Mouse (Mus musculus) lung, embryonic 15.5 days (tissue): Measurements from ENCODE around the gene Otud7b. TPM values are rescaled to one million over a fixed set of nuclear protein-coding genes. Genes with fewer than 3 reads are reported as not detected.

Experiments
- ATAC-seq: fragments of 200-750 bp; cut with Nextera tagmentation; 2 replicates; pipeline ENCODE4 v1.8.0; 2017; ENCODE audit warnings: moderate number of reproducible peaks, borderline replicate concordance; ENCODE audit not compliant: low FRiP score, low TSS enrichment; ENCODE audit errors: extremely low read depth
- H3K27ac ChIP-seq: fragments of 300-500 bp; sonication (generic); 2 replicates; pipeline ENCODE4 v1.5.1; 2015; ENCODE audit warnings: moderate library complexity, mild to moderate bottlenecking, inconsistent platforms
- H3K27me3 ChIP-seq: fragments of 300-500 bp; sonication (generic); 2 replicates; pipeline ENCODE4 v1.6.1; 2015; ENCODE audit warnings: inconsistent platforms
- H3K36me3 ChIP-seq: fragments of 300-500 bp; sonication (generic); 2 replicates; pipeline ENCODE4 v1.6.1; 2015; ENCODE audit warnings: inconsistent platforms
- H3K4me1 ChIP-seq: fragments of 300-500 bp; sonication (generic); 2 replicates; pipeline ENCODE4 v1.6.1; 2015; ENCODE audit warnings: inconsistent platforms
- H3K4me2 ChIP-seq: fragments of 300-500 bp; sonication (generic); 2 replicates; pipeline ENCODE4 v1.6.1; 2015; ENCODE audit warnings: inconsistent platforms, mild to moderate bottlenecking, moderate library complexity
- H3K4me3 ChIP-seq: fragments of 300-500 bp; sonication (generic); 2 replicates; pipeline ENCODE4 v1.5.1; 2015; ENCODE audit warnings: mild to moderate bottlenecking, inconsistent platforms
- H3K9ac ChIP-seq: fragments of 300-500 bp; sonication (generic); 2 replicates; pipeline ENCODE4 v1.6.1; 2015; ENCODE audit warnings: inconsistent platforms
- H3K9me3 ChIP-seq: fragments of 300-500 bp; sonication (generic); 2 replicates; pipeline ENCODE4 v1.6.1; 2016; ENCODE audit warnings: inconsistent platforms
- WGBS: fragments of 180-500 bp; shearing (Covaris S2); methylation state at CpG from one replicate; pipeline ENCODE4 v1.1.7; 2015; 5-methylcytosine and 5-hydroxymethylcytosine counted together
- polyA plus RNA-seq: library from polyadenylated mRNA; unstranded; fragments of >200 nt; fragmentation: Nextera tagmentation; extraction: Ambion mirVana; gene quantifications from 2 replicates; pipeline ENCODE4 v1.2.1, GENCODE M21; 2015

Gene Otud7b
- polyA plus RNA-seq, 1 experiment from 2014 or later, result 22.0 TPM

GRCm38 (mm10) chr3:96106151-96106550 lies 1.8 kb downstream of the Otud7b start:
- H3K4me1 ChIP-seq, result peaks cover 35% of the 10 kb centered on the region
- peak overlapping the region; percentile 81 for H3K4me2 ChIP-seq
- H3K9ac ChIP-seq, result no peak overlapping the region
- H3K9me3 ChIP-seq, result no peaks in the 10 kb centered on the region
- H3K27ac ChIP-seq, result no peak overlapping the region
- no peaks in the 10 kb centered on the region for H3K27me3 ChIP-seq
- H3K36me3 ChIP-seq, result no peaks in the 10 kb centered on the region
- WGBS, result 83% methylated on average over 4 of the region's 4 CpGs
- ATAC-seq, result no peak
- peak overlapping the region; percentile 95; the same call in 1 of the 2 replicates for H3K4me3 ChIP-seq

- Histone ChIP-seq H3K4me2 (no peak overlapping the region), H3K4me1 (peaks cover 25% of the 10 kb centered on the region), H3K4me3 (no peak overlapping the region), H3K27me3 (no peaks in the 10 kb centered on the region), H3K27ac (no peak overlapping the region), H3K36me3 (no peaks in the 10 kb centered on the region), H3K9me3 (no peaks in the 10 kb centered on the region), H3K9ac (no peak overlapping the region)
- no peak for ATAC-seq
- 87% methylated on average over 3 of the region's 3 CpGs for WGBS
Measured at GRCm38 (mm10) chr3:96108315-96108714, 4.0 kb downstream of the Otud7b start.

- 0 out of 2 replicates have a peak, but pooled peaks cover 5% of the 10 kb centered on the region for H3K4me1 ChIP-seq
- H3K27ac ChIP-seq, result no peak overlapping the region
- H3K4me2 ChIP-seq, result no peak overlapping the region
- ATAC-seq, result no peak
- H3K36me3 ChIP-seq, result no peaks in the 10 kb centered on the region
- H3K9me3 ChIP-seq, result no peaks in the 10 kb centered on the region
- H3K4me3 ChIP-seq, result no peak overlapping the region
- no peaks in the 10 kb centered on the region for H3K27me3 ChIP-seq
- no peak overlapping the region for H3K9ac ChIP-seq
- WGBS, result 52% methylated on average over 3 of the region's 3 CpGs
Measured at GRCm38 (mm10) chr3:96113251-96113650, 8.9 kb downstream of the Otud7b start.

- H3K4me2 ChIP-seq, result no peak overlapping the region
- WGBS, result 74% methylated on average over 2 of the region's 2 CpGs
- H3K36me3 ChIP-seq, result no peaks in the 10 kb centered on the region
- no peaks in the 10 kb centered on the region for H3K9me3 ChIP-seq
- no peak overlapping the region for H3K27ac ChIP-seq
- no peak overlapping the region for H3K4me3 ChIP-seq
- H3K9ac ChIP-seq, result no peak overlapping the region
- no peaks in the 10 kb centered on the region for H3K27me3 ChIP-seq
- ATAC-seq, result no peak
- 0 out of 2 replicates have a peak, but pooled peaks cover 5% of the 10 kb centered on the region for H3K4me1 ChIP-seq
Measured at GRCm38 (mm10) chr3:96118142-96118541, 13.8 kb downstream of the Otud7b start.

GRCm38 (mm10) chr3:96118702-96119101 lies 14.4 kb downstream of the Otud7b start:
- H3K9me3 ChIP-seq, result no peaks in the 10 kb centered on the region
- H3K4me1 ChIP-seq, result no peaks in the 10 kb centered on the region
- H3K9ac ChIP-seq, result no peak overlapping the region
- H3K4me3 ChIP-seq, result no peak overlapping the region
- no peak overlapping the region for H3K27ac ChIP-seq
- ATAC-seq, result no peak
- no peaks in the 10 kb centered on the region for H3K36me3 ChIP-seq
- no peak overlapping the region for H3K4me2 ChIP-seq
- no peaks in the 10 kb centered on the region for H3K27me3 ChIP-seq
- WGBS, result 88% methylated on average over 2 of the region's 2 CpGs

GRCm38 (mm10) chr3:96124235-96124634 lies 19.9 kb downstream of the Otud7b start:
- ATAC-seq, result no peak
- no peak overlapping the region for H3K4me3 ChIP-seq
- no peaks in the 10 kb centered on the region for H3K27me3 ChIP-seq
- H3K4me2 ChIP-seq, result no peak overlapping the region
- no peak overlapping the region for H3K27ac ChIP-seq
- H3K9ac ChIP-seq, result no peak overlapping the region
- 0 out of 2 replicates have a peak, but pooled peaks cover 4% of the 10 kb centered on the region for H3K4me1 ChIP-seq
- H3K9me3 ChIP-seq, result no peaks in the 10 kb centered on the region
- no peaks in the 10 kb centered on the region for H3K36me3 ChIP-seq
- WGBS, result 86% methylated on average over 5 of the region's 5 CpGs

GRCm38 (mm10) chr3:96128128-96128527 lies 23.8 kb downstream of the Otud7b start:
- H3K4me3 ChIP-seq, result no peak overlapping the region
- no peak; the same call in 1 of the 2 replicates for ATAC-seq
- H3K4me2 ChIP-seq, result no peak overlapping the region
- no peaks in the 10 kb centered on the region for H3K9me3 ChIP-seq
- 0 out of 2 replicates have a peak, but pooled peaks cover 6% of the 10 kb centered on the region for H3K4me1 ChIP-seq
- H3K27me3 ChIP-seq, result no peaks in the 10 kb centered on the region
- H3K27ac ChIP-seq, result no peak overlapping the region
- H3K9ac ChIP-seq, result no peak overlapping the region
- H3K36me3 ChIP-seq, result no peaks in the 10 kb centered on the region

GRCm38 (mm10) chr3:96132478-96132877 lies 28.2 kb downstream of the Otud7b start:
- H3K4me3 ChIP-seq, result no peak overlapping the region
- H3K27ac ChIP-seq, result no peak overlapping the region
- 0 out of 2 replicates have a peak, but pooled peaks cover 13% of the 10 kb centered on the region for H3K4me1 ChIP-seq
- no peaks in the 10 kb centered on the region for H3K27me3 ChIP-seq
- H3K9ac ChIP-seq, result no peak overlapping the region
- H3K36me3 ChIP-seq, result peaks cover 3% of the 10 kb centered on the region; the same call in 1 of the 2 replicates
- ATAC-seq, result no peak
- no peak overlapping the region for H3K4me2 ChIP-seq
- H3K9me3 ChIP-seq, result no peaks in the 10 kb centered on the region
- WGBS, result 69% methylated on average over 3 of the region's 3 CpGs

- ATAC-seq, result no peak
- Histone ChIP-seq H3K4me3 (no peak overlapping the region), H3K4me2 (no peak overlapping the region), H3K9me3 (no peaks in the 10 kb centered on the region), H3K27me3 (no peaks in the 10 kb centered on the region), H3K9ac (no peak overlapping the region), H3K36me3 (peaks cover 7% of the 10 kb centered on the region; the same call in 1 of the 2 replicates), H3K27ac (peak overlapping the region; percentile 4; the same call in 1 of the 2 replicates), H3K4me1 (0 out of 2 replicates have a peak, but pooled peaks cover 10% of the 10 kb centered on the region)
- WGBS, result 26% methylated on average over 11 of the region's 11 CpGs
Measured at GRCm38 (mm10) chr3:96133327-96133905, 29.1 kb downstream of the Otud7b start.

- no peak overlapping the region for H3K4me3 ChIP-seq
- 64% methylated on average over 3 of the region's 3 CpGs for WGBS
- no peak for ATAC-seq
- H3K9ac ChIP-seq, result no peak overlapping the region
- H3K27ac ChIP-seq, result no peak overlapping the region
- peaks cover 15% of the 10 kb centered on the region; the same call in 1 of the 2 replicates for H3K36me3 ChIP-seq
- 0 out of 2 replicates have a peak, but pooled peaks cover 10% of the 10 kb centered on the region for H3K4me1 ChIP-seq
- H3K9me3 ChIP-seq, result no peaks in the 10 kb centered on the region
- no peak overlapping the region for H3K4me2 ChIP-seq
- H3K27me3 ChIP-seq, result no peaks in the 10 kb centered on the region
Measured at GRCm38 (mm10) chr3:96135011-96135410, 30.7 kb downstream of the Otud7b start.

GRCm38 (mm10) chr3:96147950-96148349 lies 43.6 kb downstream of the Otud7b start:
- ATAC-seq, result no peak
- Histone ChIP-seq H3K4me2 (no peak overlapping the region), H3K27ac (no peak overlapping the region), H3K27me3 (no peaks in the 10 kb centered on the region), H3K4me3 (no peak overlapping the region), H3K9ac (no peak overlapping the region), H3K36me3 (peaks cover 44% of the 10 kb centered on the region), H3K9me3 (no peaks in the 10 kb centered on the region), H3K4me1 (no peaks in the 10 kb centered on the region)
- WGBS, result 14% methylated on average over 5 of the region's 5 CpGs

- Histone ChIP-seq H3K36me3 (peaks cover 53% of the 10 kb centered on the region), H3K9ac (no peak overlapping the region), H3K4me3 (no peak overlapping the region), H3K4me1 (no peaks in the 10 kb centered on the region), H3K4me2 (no peak overlapping the region), H3K9me3 (no peaks in the 10 kb centered on the region), H3K27ac (no peak overlapping the region), H3K27me3 (no peaks in the 10 kb centered on the region)
- ATAC-seq, result no peak
- 87% methylated on average over 7 of the region's 7 CpGs for WGBS
Measured at GRCm38 (mm10) chr3:96151836-96152235, 47.5 kb downstream of the Otud7b start.
